Mouse (Mus musculus) heart, adult 2 months (tissue): ENCODE measurements around the gene Gm44790.

Source experiments
- CTCF ChIP-seq: fragments of 200-600 bp; IDR thresholded peaks from 2 replicates; pipeline ENCODE4 v1.8.1; 2022; ENCODE audit warnings: antibody characterized with exemption, mild to moderate bottlenecking, moderate library complexity
- EP300 ChIP-seq: fragments of 200-500 bp; IDR thresholded peaks from 2 replicates; pipeline ENCODE4 v1.6.1; 2011; ENCODE audit warnings: low read depth, low read length, control low read depth; ENCODE audit not compliant: insufficient read depth
- POLR2A ChIP-seq: fragments of 200-500 bp; IDR thresholded peaks from 2 replicates; pipeline ENCODE4 v1.6.1; 2011; ENCODE audit warnings: mild to moderate bottlenecking, low read depth, low read length, control low read depth; ENCODE audit not compliant: insufficient read depth

DNA sequence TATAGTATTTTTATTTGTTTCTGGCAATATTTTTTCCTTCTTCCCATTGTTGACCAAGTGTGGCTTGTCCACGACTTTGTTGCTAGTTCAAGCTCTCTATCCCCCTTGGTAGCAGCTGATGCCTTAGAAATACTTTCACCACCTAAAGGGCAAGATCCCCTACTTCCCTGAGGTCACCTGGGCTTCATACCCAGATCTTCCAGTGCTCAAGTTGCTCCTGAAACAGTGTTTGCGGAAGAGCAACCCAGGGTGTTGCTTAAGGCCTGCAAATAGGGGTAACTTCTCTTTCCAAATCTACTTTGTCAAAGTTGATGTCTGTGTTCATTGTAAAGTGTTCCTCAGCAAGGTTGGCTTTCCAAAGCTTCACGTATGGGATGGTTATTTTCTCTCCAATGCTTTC, 7.2 kb upstream of the Gm44790 start:
- no peak for TF ChIP-seq CTCF
- TF ChIP-seq EP300: no peak
- TF ChIP-seq POLR2A: no peak
